Mouse (Mus musculus) limb, embryonic 10.5 days (tissue): Measurements from ENCODE around the gene Mas1. TPM values are rescaled to one million over a fixed set of nuclear protein-coding genes. Genes with fewer than 3 reads are reported as not detected.
"Not testable (repeated sequence)": the region's sequence is repeated elsewhere in the genome, so short reads cannot be mapped to it uniquely, and the experiment has no call there.

Source experiments
- DNase-seq: peaks from one replicate; pipeline ENCODE4 v3.0.0-alpha.2; 2017; ENCODE audit warnings: low spot score
- H3K27ac ChIP-seq: fragments of 300-500 bp; sonication (generic); 2 replicates; pipeline ENCODE4 v1.5.1; 2016; ENCODE audit warnings: mild to moderate bottlenecking
- H3K27me3 ChIP-seq: fragments of 300-500 bp; sonication (generic); 2 replicates; pipeline ENCODE4 v1.6.1; 2016; ENCODE audit warnings: low read depth, mild to moderate bottlenecking; ENCODE audit not compliant: poor library complexity, severe bottlenecking
- H3K36me3 ChIP-seq: fragments of 300-500 bp; sonication (generic); 2 replicates; pipeline ENCODE4 v1.6.1; 2016; ENCODE audit warnings: mild to moderate bottlenecking, moderate library complexity
- H3K4me1 ChIP-seq: fragments of 300-500 bp; sonication (generic); 2 replicates; pipeline ENCODE4 v1.6.1; 2016
- H3K4me3 ChIP-seq: fragments of 300-500 bp; sonication (generic); 2 replicates; pipeline ENCODE4 v1.5.1; 2016; ENCODE audit warnings: mild to moderate bottlenecking, moderate library complexity
- H3K9me3 ChIP-seq: fragments of 300-500 bp; sonication (generic); replicated peaks from 2 replicates; pipeline ENCODE4 v1.6.1; 2016; ENCODE audit warnings: mild to moderate bottlenecking
- WGBS: fragments of 180-500 bp; shearing (Covaris S2); methylation state at CpG from one replicate; pipeline ENCODE4 v1.1.7; 2016; 5-methylcytosine and 5-hydroxymethylcytosine counted together
- polyA plus RNA-seq: library from polyadenylated mRNA; unstranded; fragments of >200 nt; fragmentation: Nextera tagmentation; extraction: Ambion mirVana; gene quantifications from 2 replicates; pipeline ENCODE4 v1.2.1, GENCODE M21; 2016

Gene Mas1
- polyA plus RNA-seq, 1 experiment from 2014 or later = 0.93 TPM

DNA sequence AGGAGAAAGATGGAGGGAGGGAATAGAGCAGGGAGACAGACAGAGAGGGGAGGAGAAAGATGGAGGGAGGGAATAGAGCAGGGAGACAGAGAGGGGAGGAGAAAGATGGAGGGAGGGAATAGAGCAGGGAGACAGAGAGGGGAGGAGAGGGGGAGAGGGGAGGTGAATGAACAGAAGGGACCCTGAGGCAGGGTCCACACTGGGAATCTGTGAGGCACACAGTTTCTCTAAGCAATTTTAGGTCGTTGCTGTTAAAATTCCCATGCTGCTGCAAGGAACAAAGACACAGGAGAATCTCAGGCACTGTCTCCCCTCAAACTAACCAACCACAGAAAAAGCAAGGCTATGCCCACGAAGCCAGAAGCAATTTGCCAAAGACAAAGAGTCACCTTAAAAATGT is 30.7 kb upstream of the Mas1 start:
- not testable (repeated sequence) for H3K27me3 ChIP-seq, DNase-seq, H3K9me3 ChIP-seq, H3K4me1 ChIP-seq, H3K4me3 ChIP-seq
- Histone ChIP-seq H3K36me3 (peaks cover 60% of the 10 kb centered on the region), H3K27ac (peak overlapping the region; percentile 64; the same call in 1 of the 2 replicates)
- WGBS = 49% methylated on average over 2 of the region's 2 CpGs

DNA sequence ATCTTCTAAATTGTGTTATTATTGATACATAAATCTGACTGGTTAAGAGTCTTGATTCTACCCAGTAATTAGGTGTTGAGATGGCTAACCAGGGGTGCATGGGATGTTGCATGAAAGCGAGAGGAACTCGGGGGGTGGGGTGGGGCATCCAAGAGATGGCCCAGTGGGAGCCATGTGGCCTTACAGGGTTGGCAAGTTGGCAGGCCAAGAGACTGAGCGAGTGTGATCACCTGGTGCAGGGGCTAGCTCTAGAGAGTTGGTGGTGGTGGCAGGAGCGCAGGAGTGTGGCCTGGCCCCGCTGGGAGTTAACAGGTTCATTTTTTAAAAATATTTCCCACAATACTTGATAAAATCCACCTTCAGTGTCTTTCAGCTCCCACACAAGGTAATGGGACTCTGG is 29.7 kb upstream of the Mas1 start:
- peaks cover 5% of the 10 kb centered on the region; the same call in 1 of the 2 replicates for H3K4me1 ChIP-seq
- peak overlapping the region; percentile 31 for H3K27ac ChIP-seq
- no peak for DNase-seq
- no peaks in the 10 kb centered on the region for H3K9me3 ChIP-seq
- H3K4me3 ChIP-seq = no peak overlapping the region
- H3K36me3 ChIP-seq = peaks cover 52% of the 10 kb centered on the region
- H3K27me3 ChIP-seq = no peaks in the 10 kb centered on the region
- 87% methylated on average over 5 of the region's 5 CpGs for WGBS

DNA sequence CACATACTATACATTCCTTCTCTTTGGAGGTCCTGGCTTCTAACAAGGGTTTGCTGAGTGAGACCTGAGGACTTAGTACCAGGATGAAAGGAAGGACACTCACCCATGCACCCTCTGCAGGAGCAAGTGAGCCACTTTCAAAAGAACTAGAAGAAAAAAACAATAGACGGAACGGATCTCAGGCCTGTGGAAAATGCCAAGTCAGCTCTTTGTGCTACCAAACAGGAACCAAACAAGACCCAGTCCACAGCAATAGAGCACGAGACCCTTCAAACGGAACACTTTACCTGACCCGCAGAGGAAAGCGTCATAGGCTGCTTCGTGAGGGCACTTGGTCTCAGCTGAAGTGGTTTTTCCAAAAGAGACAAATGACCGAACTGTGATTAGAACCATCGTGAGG is 24.1 kb upstream of the Mas1 start:
- no peak for DNase-seq
- H3K27ac ChIP-seq = no peak overlapping the region
- no peaks in the 10 kb centered on the region for H3K4me1 ChIP-seq
- H3K9me3 ChIP-seq = no peaks in the 10 kb centered on the region
- H3K36me3 ChIP-seq = peaks cover 45% of the 10 kb centered on the region
- H3K4me3 ChIP-seq = no peak overlapping the region
- no peaks in the 10 kb centered on the region for H3K27me3 ChIP-seq
- WGBS = 96% methylated on average over 9 of the region's 9 CpGs

DNA sequence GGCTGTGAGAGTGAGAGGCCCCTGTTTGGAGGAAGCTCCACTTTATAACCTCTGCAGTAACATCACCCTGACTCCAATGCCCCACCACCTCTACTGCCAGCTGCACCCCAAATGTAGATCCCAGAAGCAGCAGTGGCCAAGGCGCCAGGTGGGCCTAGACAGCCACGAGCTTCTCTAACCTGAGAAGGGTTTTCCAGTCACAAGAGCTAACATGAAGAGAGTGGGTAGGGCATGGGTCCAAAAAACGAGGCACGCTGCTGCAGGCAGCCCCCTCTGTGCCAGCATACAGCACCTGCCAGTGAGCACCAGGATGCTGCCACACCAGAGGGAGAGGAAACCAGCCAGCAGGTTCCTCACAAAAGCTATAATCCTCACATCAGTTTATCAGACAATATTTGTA is 23.1 kb upstream of the Mas1 start:
- Histone ChIP-seq H3K9me3 (no peaks in the 10 kb centered on the region), H3K27me3 (no peaks in the 10 kb centered on the region), H3K4me3 (no peak overlapping the region), H3K4me1 (no peaks in the 10 kb centered on the region), H3K27ac (no peak overlapping the region), H3K36me3 (peaks cover 38% of the 10 kb centered on the region)
- no peak for DNase-seq
- 95% methylated on average over 4 of the region's 4 CpGs for WGBS

DNA sequence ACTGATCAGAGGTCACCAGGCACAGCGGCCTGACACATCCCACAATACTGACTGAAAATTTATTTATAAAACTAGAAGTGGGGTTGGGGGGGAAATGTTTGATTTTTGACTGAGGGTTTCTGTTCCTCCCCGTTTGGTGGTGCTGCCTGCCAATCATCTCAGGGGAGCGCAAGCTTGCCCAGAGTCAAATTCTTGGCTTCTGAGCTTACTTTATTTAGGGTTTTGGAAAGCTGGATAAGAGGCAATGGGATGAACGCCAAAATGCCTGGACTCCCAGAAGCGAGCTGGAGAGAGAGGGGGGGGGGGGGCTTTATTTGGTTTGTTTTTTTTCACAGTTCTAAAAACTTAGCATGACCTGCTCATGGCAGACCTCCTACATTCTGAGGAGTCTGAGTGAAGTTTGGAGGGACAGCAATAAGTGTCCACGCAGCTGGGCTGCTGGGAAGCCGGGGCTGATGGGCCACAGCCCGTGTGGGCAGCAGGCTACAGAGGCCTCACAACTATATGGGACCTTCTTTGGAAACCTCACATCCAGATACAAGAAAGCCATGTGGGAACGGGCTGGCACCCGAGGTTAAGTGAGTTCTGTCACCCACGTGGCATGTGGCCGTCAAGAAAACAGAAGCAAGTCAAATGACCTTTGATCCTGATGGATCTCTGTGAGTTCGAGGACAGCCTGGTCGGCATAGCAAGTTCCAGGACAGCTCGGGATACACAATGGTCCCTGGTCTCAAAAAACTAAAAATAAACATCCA is 19.3 kb upstream of the Mas1 start:
- Histone ChIP-seq H3K4me3 (no peak overlapping the region), H3K4me1 (no peaks in the 10 kb centered on the region), H3K27me3 (no peaks in the 10 kb centered on the region), H3K9me3 (no peaks in the 10 kb centered on the region), H3K36me3 (peaks cover 26% of the 10 kb centered on the region), H3K27ac (no peak overlapping the region)
- 79% methylated on average over 15 of the region's 15 CpGs for WGBS
- no peak for DNase-seq

DNA sequence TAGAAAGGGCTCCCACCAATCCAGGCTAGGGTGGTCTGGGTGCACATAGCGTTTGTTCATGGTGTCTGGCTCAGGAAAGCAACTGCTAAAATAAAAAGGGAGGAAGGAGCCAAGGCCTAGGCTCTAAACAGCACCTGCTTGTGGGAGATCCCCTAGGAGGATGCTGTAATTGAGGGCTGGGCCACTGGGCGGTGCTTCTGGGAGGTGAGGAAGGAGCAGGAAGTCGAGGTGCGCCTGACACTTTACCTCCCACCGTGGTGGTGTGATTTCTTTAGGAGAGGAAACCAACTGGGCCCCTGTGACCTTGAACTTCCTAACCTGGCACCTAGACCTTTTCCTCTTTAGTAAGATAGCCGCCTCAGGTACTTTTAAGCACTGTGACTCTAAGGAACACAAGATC is 18.7 kb upstream of the Mas1 start:
- Histone ChIP-seq H3K36me3 (peaks cover 26% of the 10 kb centered on the region), H3K27me3 (no peaks in the 10 kb centered on the region), H3K4me3 (no peak overlapping the region), H3K4me1 (no peaks in the 10 kb centered on the region), H3K9me3 (no peaks in the 10 kb centered on the region), H3K27ac (no peak overlapping the region)
- WGBS = 23% methylated on average over 6 of the region's 6 CpGs
- DNase-seq = no peak

DNA sequence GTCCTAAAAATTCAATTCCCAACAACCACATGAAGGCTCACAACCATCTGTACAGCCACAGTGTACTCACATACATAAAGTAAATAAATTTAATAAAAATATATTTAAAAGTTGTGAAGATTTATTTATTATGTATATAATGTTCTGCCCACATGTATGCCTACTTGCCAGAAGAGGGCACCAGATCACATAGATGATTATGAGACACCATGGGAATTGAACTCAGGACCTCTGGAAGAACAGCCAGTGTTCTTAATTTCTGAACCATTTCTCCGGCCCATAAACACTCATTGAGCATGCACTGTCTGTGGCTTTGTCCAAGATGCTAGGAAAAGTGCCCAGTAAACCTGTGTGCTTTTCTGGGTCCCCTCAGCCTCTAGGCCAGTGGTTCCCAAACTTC is 13.3 kb upstream of the Mas1 start:
- DNase-seq = no peak
- Histone ChIP-seq H3K9me3 (no peaks in the 10 kb centered on the region), H3K27ac (no peak overlapping the region), H3K36me3 (no peaks in the 10 kb centered on the region), H3K4me1 (no peaks in the 10 kb centered on the region), H3K4me3 (no peak overlapping the region), H3K27me3 (0 out of 2 replicates have a peak, but pooled peaks cover 4% of the 10 kb centered on the region)
- WGBS = 94% methylated on average over 1 of the region's 1 CpGs

DNA sequence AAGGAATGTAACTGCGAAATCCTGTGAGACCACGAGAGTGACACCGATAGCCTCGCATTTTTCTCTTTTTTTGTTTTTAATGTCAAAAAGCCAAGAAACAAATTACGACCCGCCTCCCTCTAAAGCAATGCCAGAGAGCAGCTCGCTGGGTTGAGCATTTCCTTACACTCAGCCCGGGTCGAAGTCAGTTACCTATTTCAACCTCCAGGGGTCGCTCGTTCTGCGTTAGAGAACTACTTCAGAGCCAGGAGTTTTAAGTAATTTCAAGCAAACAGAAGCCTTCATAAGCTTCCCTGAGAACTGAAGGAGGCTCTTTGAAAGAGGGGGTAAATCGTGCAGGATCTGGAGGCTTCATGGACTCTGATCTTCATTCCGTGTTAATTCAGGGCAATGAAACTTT is 12.2 kb upstream of the Mas1 start:
- 0 out of 2 replicates have a peak, but pooled peaks cover 4% of the 10 kb centered on the region for H3K27me3 ChIP-seq

DNA sequence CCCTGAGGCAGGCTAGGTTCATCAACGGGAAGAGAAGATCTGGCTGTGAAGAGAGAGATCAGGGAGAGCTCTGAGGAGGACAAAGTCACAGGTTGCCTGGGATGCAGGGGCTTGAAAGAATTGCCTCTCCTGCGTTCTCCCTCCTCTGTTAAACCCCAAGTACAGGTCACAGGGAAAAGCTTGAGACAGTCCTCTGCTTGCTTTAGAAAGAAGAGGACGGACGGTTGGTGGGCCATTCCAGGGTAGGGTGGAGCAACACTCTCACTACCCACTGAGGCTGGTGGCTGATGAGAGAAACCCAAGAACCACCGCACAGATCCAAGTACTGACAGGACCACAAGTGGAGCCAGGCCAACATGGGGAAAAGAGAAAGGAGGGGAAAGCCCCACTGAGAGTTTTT is 7.8 kb upstream of the Mas1 start, which contains the start of gene Mrgprh:
Gene Mrgprh (plus strand): TSS at position 301 of the 400 bp plus-strand sequence.
- no peak for DNase-seq
- H3K27me3 ChIP-seq = 0 out of 2 replicates have a peak, but pooled peaks cover 8% of the 10 kb centered on the region
- no peak within 1 kb of the TSS for H3K27ac ChIP-seq
- H3K4me1 ChIP-seq = peaks cover 26% of the 10 kb centered on the region
- no peaks in the 10 kb centered on the region for H3K36me3 ChIP-seq
- H3K9me3 ChIP-seq = no peaks in the 10 kb centered on the region
- H3K4me3 ChIP-seq = no peak within 1 kb of the TSS
- WGBS = 79% methylated on average over 5 of the region's 5 CpGs

More for the DNA sequence above, 12.2 kb upstream of the Mas1 start:
- peak; percentile 81 for DNase-seq
- WGBS = 7% methylated on average over 14 of the region's 14 CpGs
- Histone ChIP-seq H3K27ac (no peak overlapping the region), H3K4me1 (no peaks in the 10 kb centered on the region), H3K9me3 (no peaks in the 10 kb centered on the region), H3K36me3 (no peaks in the 10 kb centered on the region), H3K4me3 (0 out of 2 replicates have a peak overlapping the region, but pooled peaks have one; percentile 9)

DNA sequence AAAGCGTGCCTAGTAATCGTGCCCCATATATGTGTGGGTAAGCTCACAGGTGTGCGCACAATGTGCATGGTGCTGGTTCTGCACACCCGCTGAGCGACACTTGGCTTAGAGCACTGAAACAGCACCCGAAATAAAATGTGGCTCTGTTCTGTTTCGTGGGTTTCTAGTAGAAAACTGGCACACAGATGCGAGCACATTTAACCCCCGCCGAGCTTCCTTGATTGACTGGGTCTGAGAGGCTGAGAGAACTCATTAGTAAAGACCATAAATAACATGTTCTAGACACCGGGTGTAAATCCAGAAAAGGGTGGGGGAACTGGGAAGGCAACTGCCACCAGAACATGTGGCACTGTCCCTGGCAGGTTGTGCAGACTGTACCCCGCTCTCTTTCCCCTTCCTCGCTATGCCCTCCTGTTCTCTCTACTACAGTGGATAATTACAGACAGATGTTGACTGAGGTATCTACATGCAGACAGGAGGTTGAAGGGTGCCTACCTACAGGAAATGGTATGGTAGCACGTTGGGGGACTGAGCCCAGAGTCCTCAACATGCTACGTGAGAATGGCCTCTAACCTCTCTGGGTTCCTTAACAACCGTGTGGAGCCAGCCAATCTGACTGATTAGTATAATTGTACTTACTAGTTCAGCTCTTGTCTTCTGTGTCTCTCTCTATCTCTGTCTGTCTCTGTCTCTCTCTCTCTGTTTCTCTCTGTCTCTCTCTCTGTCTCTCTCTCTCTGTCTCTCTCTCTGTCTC is 4.5 kb upstream of the Mas1 start:
- Histone ChIP-seq H3K4me1 (peaks cover 53% of the 10 kb centered on the region), H3K27me3 (0 out of 2 replicates have a peak, but pooled peaks cover 8% of the 10 kb centered on the region), H3K4me3 (peak overlapping the region; percentile 8; the same call in 1 of the 2 replicates), H3K36me3 (no peaks in the 10 kb centered on the region), H3K9me3 (no peaks in the 10 kb centered on the region), H3K27ac (peak overlapping the region; percentile 32; the same call in 1 of the 2 replicates)
- peak; percentile 52 for DNase-seq
- WGBS = 51% methylated on average over 16 of the region's 16 CpGs

DNA sequence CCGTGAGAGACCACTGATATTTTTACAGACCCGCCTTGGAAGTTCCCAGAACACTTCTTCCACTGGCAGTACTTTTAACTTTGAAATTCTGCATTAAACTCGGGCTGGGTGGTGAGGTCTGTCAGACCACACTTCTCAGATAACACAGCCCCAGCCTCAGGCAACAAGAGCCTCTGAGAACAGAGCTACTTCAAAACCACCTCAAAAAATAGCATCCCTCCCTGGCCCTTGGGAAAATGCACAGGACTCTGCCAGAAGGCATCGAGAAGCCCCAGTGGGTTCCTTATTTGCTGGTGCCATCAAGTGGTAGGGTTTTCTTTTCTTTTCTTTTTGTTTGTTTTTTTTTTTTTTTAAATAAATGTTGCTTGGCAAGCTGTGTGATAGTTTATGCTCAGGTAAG is 697 bp upstream of the Mas1 start:
- WGBS = 23% methylated on average over 4 of the region's 4 CpGs
- Histone ChIP-seq H3K36me3 (no peaks in the 10 kb centered on the region), H3K27ac (peak overlapping the region; percentile 50; the same call in 1 of the 2 replicates), H3K4me1 (peaks cover 53% of the 10 kb centered on the region), H3K27me3 (0 out of 2 replicates have a peak, but pooled peaks cover 3% of the 10 kb centered on the region), H3K9me3 (no peaks in the 10 kb centered on the region), H3K4me3 (no peak overlapping the region)
- DNase-seq = no peak

DNA sequence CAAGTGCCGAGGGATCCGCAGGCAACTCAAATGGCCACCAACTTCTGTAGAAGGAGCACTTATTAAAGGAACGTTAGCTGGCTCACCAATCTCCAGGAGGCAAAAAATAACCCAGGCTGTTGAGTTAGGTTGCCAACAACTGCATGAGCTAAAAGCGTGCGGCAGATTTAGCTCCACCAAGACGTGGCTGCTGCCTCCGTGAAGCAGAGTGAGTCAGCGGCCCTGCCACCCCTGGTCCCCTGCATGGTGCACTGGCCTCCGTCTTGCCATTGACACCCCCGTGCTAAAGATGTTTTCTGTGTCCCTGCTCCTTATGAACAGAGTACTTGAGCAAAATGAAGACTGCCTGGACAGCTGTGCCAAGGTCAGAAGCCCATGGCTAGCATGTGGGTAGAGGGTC is 1.1 kb downstream of the Mas1 start:
- Histone ChIP-seq H3K4me3 (no peak overlapping the region), H3K4me1 (peaks cover 36% of the 10 kb centered on the region), H3K27ac (no peak overlapping the region), H3K36me3 (no peaks in the 10 kb centered on the region), H3K9me3 (no peaks in the 10 kb centered on the region), H3K27me3 (0 out of 2 replicates have a peak, but pooled peaks cover 3% of the 10 kb centered on the region)
- DNase-seq = no peak
- WGBS = 87% methylated on average over 10 of the region's 10 CpGs

DNA sequence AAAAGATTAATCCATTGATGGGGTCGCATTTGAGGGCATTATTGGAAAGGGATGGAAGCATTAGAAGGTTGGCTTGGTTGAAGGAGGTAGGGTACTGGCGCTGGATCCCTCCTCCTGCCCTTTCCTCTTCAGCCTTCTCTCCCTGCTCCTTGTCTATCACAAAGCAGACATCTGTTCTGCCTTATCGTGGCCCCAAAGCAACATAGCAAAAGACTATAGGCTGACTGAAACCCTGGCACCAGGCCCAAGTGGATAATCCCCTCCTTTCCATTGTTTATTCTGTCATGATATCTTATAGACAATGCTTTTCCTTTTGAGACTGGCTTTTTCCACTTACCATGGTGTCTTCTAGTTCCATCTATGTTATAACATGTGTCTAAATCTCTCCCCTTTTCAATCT is 2.5 kb downstream of the Mas1 start:
- no peaks in the 10 kb centered on the region for H3K9me3 ChIP-seq
- no peaks in the 10 kb centered on the region for H3K36me3 ChIP-seq
- DNase-seq = no peak
- H3K27ac ChIP-seq = no peak overlapping the region
- peaks cover 26% of the 10 kb centered on the region for H3K4me1 ChIP-seq
- no peaks in the 10 kb centered on the region for H3K27me3 ChIP-seq
- H3K4me3 ChIP-seq = no peak overlapping the region
- WGBS = 70% methylated on average over 3 of the region's 3 CpGs
